Mouse (Mus musculus) layer of hippocampus, adult 6 months (tissue): ENCODE results near the gene 4930524N10Rik. TPM values are rescaled to one million over a fixed set of nuclear protein-coding genes. Genes with fewer than 3 reads are reported as not detected.

Experiments
- long read RNA-seq, 2 experiments: library from polyadenylated mRNA; unstranded; transcript quantifications; one replicate each; pipeline ENCODE4 v2.0.0; 2019 to 2020
- polyA plus RNA-seq: library from polyadenylated mRNA; unstranded; fragments of <200 nt; fragmentation: Nextera tagmentation; gene quantifications from 2 replicates; pipeline ENCODE4 v1.2.3, GENCODE M21; 2021

Gene 4930524N10Rik
- polyA plus RNA-seq, result not detected in 2 replicates
- long read RNA-seq, experiment 1, result 0 reads
- long read RNA-seq, experiment 2, result 0 reads

GRCm38 (mm10) chrX:154343292-154343691, at the start of gene 4930524N10Rik:
4930524N10Rik (minus strand) TSS chrX:154343392.

Other genes with a start within 250 kb of the 4930524N10Rik start
- gene Gm15140, start 222.7 kb downstream of the 4930524N10Rik start, polyA plus RNA-seq, result not detected in 2 replicates
- gene Samt4, start 138.6 kb upstream of the 4930524N10Rik start, polyA plus RNA-seq, result not detected in 2 replicates
- not detected in 2 replicates for gene Samt2, start 236.0 kb upstream of the 4930524N10Rik start, polyA plus RNA-seq